Mouse (Mus musculus) forebrain, embryonic 11.5 days (tissue): ENCODE measurements around the gene Gm10309. TPM values are rescaled to one million over a fixed set of nuclear protein-coding genes. Genes with fewer than 3 reads are reported as not detected.
A peak's percentile ranks its signal among the peaks of the same experiment; 100 is the strongest.

ENCODE experiments used
- ATAC-seq: fragments of 200-750 bp; cut with Nextera tagmentation; replicated peaks from 2 replicates; pipeline ENCODE4 v1.8.0; 2017; ENCODE audit warnings: moderate TSS enrichment; ENCODE audit not compliant: low FRiP score
- DNase-seq: peaks from one replicate; pipeline ENCODE4 v3.0.0-alpha.2; 2017; ENCODE audit warnings: low spot score
- H3K27ac ChIP-seq: fragments of 300-500 bp; sonication (generic); 2 replicates; pipeline ENCODE4 v1.5.1; 2014; ENCODE audit warnings: low read depth, low read length
- H3K27me3 ChIP-seq: fragments of 300-500 bp; sonication (generic); 2 replicates; pipeline ENCODE4 v1.6.1; 2014; ENCODE audit warnings: mild to moderate bottlenecking, low read length, mixed read lengths; ENCODE audit not compliant: control insufficient read depth, insufficient read depth
- H3K36me3 ChIP-seq: fragments of 300-500 bp; sonication (generic); 2 replicates; pipeline ENCODE4 v1.6.1; 2014; ENCODE audit warnings: mild to moderate bottlenecking, low read length, moderate library complexity, mixed read lengths; ENCODE audit not compliant: control insufficient read depth, insufficient read depth
- H3K4me1 ChIP-seq: fragments of 300-500 bp; sonication (generic); replicated peaks from 2 replicates; pipeline ENCODE4 v1.6.1; 2014; ENCODE audit warnings: low read length, mixed read lengths; ENCODE audit not compliant: control insufficient read depth, insufficient read depth
- H3K4me2 ChIP-seq: fragments of 300-500 bp; sonication (generic); 2 replicates; pipeline ENCODE4 v1.6.1; 2014; ENCODE audit warnings: low read depth, mild to moderate bottlenecking, low read length, moderate library complexity, mixed read lengths; ENCODE audit not compliant: severe bottlenecking
- H3K4me3 ChIP-seq: fragments of 300-500 bp; sonication (generic); 2 replicates; pipeline ENCODE4 v1.5.1; 2014; ENCODE audit warnings: low read depth, low read length
- H3K9ac ChIP-seq: fragments of 300-500 bp; sonication (generic); 2 replicates; pipeline ENCODE4 v1.6.1; 2014; ENCODE audit warnings: low read length
- H3K9me3 ChIP-seq: fragments of 300-500 bp; sonication (generic); 2 replicates; pipeline ENCODE4 v1.6.1; 2016; ENCODE audit warnings: low read length, mixed read lengths; ENCODE audit not compliant: control insufficient read depth
- WGBS: fragments of 180-500 bp; shearing (Covaris S2); extraction: QIAGEN DNeasy Blood & Tissue Kit; methylation state at CpG from one replicate; pipeline ENCODE4 v1.1.7; 2014; 5-methylcytosine and 5-hydroxymethylcytosine counted together
- polyA plus RNA-seq: library from polyadenylated mRNA; unstranded; fragments of >200 nt; fragmentation: Nextera tagmentation; extraction: Ambion mirVana; gene quantifications from 2 replicates; pipeline ENCODE4 v1.2.1, GENCODE M21; 2014

Gm10309 gene
- polyA plus RNA-seq, 1 experiment from 2014 or later: 0.24 TPM

DNA sequence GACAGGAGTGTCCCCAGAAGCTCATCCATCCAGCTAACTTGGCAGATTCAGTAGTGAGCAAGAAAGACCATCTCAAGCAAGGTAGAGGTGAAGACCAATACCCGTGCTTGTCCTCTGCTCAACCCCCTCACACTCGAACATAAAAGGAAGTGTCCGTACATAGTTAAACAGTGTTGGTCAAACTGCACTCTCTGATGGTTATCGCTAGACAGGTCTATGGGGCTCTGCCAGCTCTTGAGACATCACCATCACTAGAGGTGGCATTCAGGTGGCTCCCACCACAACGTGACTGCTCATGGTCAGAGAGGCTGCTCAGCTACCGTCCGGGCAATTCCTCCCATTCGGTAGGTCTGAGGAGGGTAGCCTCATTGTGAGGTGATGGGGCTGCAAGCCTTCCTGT, 40.8 kb downstream of the Gm10309 start:
- Histone ChIP-seq H3K4me1 (peaks cover 17% of the 10 kb centered on the region), H3K27me3 (peaks cover 28% of the 10 kb centered on the region)

DNA sequence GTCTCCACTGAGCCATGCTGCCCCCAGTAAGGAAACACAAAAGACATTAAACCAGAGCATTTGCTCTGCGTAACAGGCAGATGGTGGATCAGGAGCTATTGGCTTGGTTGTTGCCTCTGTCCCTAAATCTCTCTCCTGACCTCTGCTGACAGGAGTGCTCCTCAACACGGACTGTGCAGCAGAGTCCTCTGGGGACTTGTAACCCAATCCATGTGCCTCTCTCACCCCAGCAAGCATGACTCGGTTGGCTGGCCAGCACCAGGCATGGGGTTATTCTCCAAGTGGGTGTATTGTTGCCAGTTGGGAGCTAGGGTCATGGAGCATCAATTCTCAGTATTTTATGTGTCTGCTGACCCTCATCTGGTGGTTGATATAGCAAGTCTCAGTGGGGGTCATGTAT, 41.7 kb downstream of the Gm10309 start:
- H3K9me3 ChIP-seq: no peaks in the 10 kb centered on the region
- peaks cover 17% of the 10 kb centered on the region for H3K4me1 ChIP-seq
- H3K27me3 ChIP-seq: peaks cover 24% of the 10 kb centered on the region
- no peak for DNase-seq
- 74% methylated on average over 3 of the region's 3 CpGs for WGBS
- no peak overlapping the region for H3K27ac ChIP-seq
- no peak overlapping the region for H3K9ac ChIP-seq
- ATAC-seq: no peak
- H3K36me3 ChIP-seq: no peaks in the 10 kb centered on the region
- no peak overlapping the region for H3K4me2 ChIP-seq
- H3K4me3 ChIP-seq: no peak overlapping the region

More for the DNA sequence above, 40.8 kb downstream of the Gm10309 start:
- Histone ChIP-seq H3K9me3 (no peaks in the 10 kb centered on the region), H3K4me2 (no peak overlapping the region), H3K4me3 (no peak overlapping the region), H3K9ac (no peak overlapping the region), H3K36me3 (no peaks in the 10 kb centered on the region), H3K27ac (no peak overlapping the region)
- ATAC-seq (no peak), DNase-seq (no peak)
- 90% methylated on average over 8 of the region's 8 CpGs for WGBS

DNA sequence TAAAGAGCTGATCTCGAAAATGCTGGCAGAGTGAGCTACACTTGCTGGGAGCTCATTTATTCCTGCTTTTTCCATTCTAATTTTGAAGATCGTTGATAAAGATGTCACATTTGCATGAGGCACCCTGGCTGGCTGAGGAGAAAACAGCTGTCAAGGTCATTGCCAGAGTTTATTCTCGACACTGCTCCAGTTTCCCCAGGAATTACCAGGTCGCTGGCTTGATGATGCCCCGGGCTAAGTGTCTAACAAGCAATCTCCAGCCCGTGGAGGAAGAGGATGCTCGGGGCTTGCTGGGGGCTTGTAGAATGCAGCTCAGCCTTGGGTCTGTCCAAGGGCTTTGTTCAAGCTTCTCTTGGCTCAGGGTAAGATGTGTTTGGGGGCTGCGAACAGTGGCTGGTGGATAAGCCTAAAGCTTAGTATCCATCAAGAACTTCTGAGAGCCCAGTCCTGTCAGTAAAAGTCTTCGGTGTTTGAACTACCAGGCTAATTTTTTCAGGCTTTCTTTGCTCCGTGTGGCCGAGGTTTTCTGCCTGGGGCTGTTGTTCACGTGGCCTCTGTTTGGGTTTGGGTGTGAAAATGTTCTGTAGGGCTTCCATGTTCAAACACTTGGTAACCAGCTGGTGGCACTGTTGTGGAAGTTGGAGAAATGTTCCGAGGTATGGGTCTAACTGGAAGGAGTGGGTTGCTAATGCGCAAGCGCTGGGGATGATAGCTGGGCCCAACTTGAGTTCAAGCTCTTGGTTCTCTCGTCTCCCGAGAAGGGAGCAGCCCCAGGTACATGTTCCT, 44.2 kb downstream of the Gm10309 start:
- Histone ChIP-seq H3K4me2 (no peak overlapping the region), H3K4me3 (no peak overlapping the region), H3K9ac (no peak overlapping the region), H3K27ac (no peak overlapping the region), H3K27me3 (peaks cover 16% of the 10 kb centered on the region), H3K36me3 (no peaks in the 10 kb centered on the region), H3K9me3 (no peaks in the 10 kb centered on the region), H3K4me1 (peaks cover 3% of the 10 kb centered on the region; the same call in 1 of the 2 replicates)
- peak; percentile 51 for DNase-seq
- 69% methylated on average over 17 of the region's 17 CpGs for WGBS
- no peak for ATAC-seq

GRCm38 (mm10) chr17:86458302-86458980, 46.6 kb downstream of the Gm10309 start:
- Histone ChIP-seq H3K36me3 (no peaks in the 10 kb centered on the region), H3K4me2 (no peak overlapping the region), H3K9me3 (no peaks in the 10 kb centered on the region), H3K4me1 (no peaks in the 10 kb centered on the region), H3K9ac (no peak overlapping the region), H3K27me3 (peaks cover 3% of the 10 kb centered on the region), H3K27ac (no peak overlapping the region), H3K4me3 (no peak overlapping the region)
- DNase-seq (no peak), ATAC-seq (no peak)
- 83% methylated on average over 11 of the region's 11 CpGs for WGBS

GRCm38 (mm10) chr17:86456512-86456911, 48.5 kb downstream of the Gm10309 start:
- DNase-seq (no peak), ATAC-seq (no peak)
- Histone ChIP-seq H3K9me3 (no peaks in the 10 kb centered on the region), H3K4me3 (no peak overlapping the region), H3K4me2 (no peak overlapping the region), H3K27me3 (no peaks in the 10 kb centered on the region; the same call in 1 of the 2 replicates), H3K36me3 (no peaks in the 10 kb centered on the region), H3K4me1 (no peaks in the 10 kb centered on the region), H3K27ac (no peak overlapping the region), H3K9ac (no peak overlapping the region)
- WGBS: 91% methylated on average over 6 of the region's 6 CpGs

DNA sequence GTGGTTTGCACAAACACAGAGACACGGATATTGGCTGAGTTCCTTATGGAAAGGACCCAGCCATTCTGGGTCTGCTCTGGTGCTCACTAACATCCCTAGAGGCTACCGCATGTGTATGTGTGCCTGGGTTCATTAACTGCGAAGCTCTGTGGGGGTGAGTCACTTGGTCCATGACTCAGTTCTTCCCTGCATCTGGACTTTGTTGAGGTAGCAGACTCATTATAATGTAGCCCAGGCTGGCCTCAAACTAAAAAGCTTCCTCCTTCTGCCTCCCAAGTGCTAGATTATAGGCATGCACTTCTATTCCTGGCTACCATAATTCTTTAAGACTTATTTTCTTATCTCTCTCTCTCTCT, 50.7 kb downstream of the Gm10309 start:
- 87% methylated on average over 3 of the region's 3 CpGs for WGBS
- DNase-seq: no peak
- H3K27me3 ChIP-seq: no peaks in the 10 kb centered on the region
- no peaks in the 10 kb centered on the region for H3K9me3 ChIP-seq
- no peak for ATAC-seq
- no peak overlapping the region for H3K4me2 ChIP-seq
- no peak overlapping the region for H3K9ac ChIP-seq
- H3K4me1 ChIP-seq: no peaks in the 10 kb centered on the region
- H3K27ac ChIP-seq: no peak overlapping the region
- no peak overlapping the region for H3K4me3 ChIP-seq
- H3K36me3 ChIP-seq: no peaks in the 10 kb centered on the region

- WGBS: 91% methylated on average over 14 of the region's 14 CpGs
- H3K9me3 ChIP-seq: no peaks in the 10 kb centered on the region
- H3K36me3 ChIP-seq: no peaks in the 10 kb centered on the region
- no peak overlapping the region for H3K4me3 ChIP-seq
- ATAC-seq (no peak), DNase-seq (no peak)
- H3K27ac ChIP-seq: no peak overlapping the region
- no peaks in the 10 kb centered on the region for H3K27me3 ChIP-seq
- no peaks in the 10 kb centered on the region for H3K4me1 ChIP-seq
- H3K4me2 ChIP-seq: no peak overlapping the region
- no peak overlapping the region for H3K9ac ChIP-seq
Measured at GRCm38 (mm10) chr17:86453673-86454350, 51.2 kb downstream of the Gm10309 start.

GRCm38 (mm10) chr17:86452934-86453333, 52.1 kb downstream of the Gm10309 start:
- ATAC-seq (no peak), DNase-seq (no peak)
- no peaks in the 10 kb centered on the region for H3K36me3 ChIP-seq
- H3K4me1 ChIP-seq: no peaks in the 10 kb centered on the region
- WGBS: 89% methylated on average over 4 of the region's 4 CpGs
- H3K9ac ChIP-seq: no peak overlapping the region
- H3K4me2 ChIP-seq: no peak overlapping the region
- H3K9me3 ChIP-seq: no peaks in the 10 kb centered on the region; the same call in 1 of the 2 replicates
- no peaks in the 10 kb centered on the region for H3K27me3 ChIP-seq
- H3K4me3 ChIP-seq: no peak overlapping the region
- no peak overlapping the region for H3K27ac ChIP-seq
